In the genomic region with DNA sequence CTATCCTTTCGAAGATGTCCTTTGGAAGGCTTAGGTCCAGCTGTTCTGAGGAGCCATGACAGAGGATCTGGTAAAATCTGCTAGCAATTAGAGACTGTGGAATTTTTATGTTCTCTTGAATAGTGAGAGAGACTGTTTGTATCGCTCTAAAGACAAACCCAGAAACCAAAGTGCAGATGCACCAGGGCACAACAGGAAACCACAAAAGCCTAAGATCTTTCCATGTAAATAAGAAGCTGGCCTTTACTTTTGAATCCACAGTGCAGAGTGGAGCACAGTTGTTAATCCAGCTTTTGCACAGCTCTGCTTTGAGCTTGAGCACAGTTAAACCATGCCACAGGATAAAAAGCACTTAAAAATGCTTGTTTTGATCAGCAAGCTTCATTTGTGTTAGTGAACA, we compare ENCODE assay signal across 32 mouse cellular contexts.
DNase-seq lines count a peak whose midpoint lies in the region; ATAC-seq lines count a peak whose summit lies in the region.
"Had no signal": no experiment of that assay in that cellular context is flagged by ENCODE, and none has a peak within 500 bp of the region (broad histone marks: within the 10 kb centered on the region; RNA-seq: fewer than 3 reads in every experiment).

No protein-coding gene starts in this region.

- no peak overlapping the region for H3K4me3 ChIP-seq in limb, embryonic 10.5 days
- H3K4me3 ChIP-seq in hindbrain, embryonic 16.5 days (ENCODE audit: low read length) = no peak overlapping the region
- H3K4me3 ChIP-seq: embryonic facial prominence, embryonic 13.5 days; forebrain, embryonic 13.5 days; heart, embryonic 15.5 days; intestine, embryonic 15.5 days; liver, embryonic 15.5 days; lung, embryonic 15.5 days; megakaryocyte, embryonic 14.5 days; midbrain, embryonic 12.5 days; myocyte; neural tube, embryonic 13.5 days had no signal

- no peak overlapping the region for H3K4me2 ChIP-seq in hindbrain, embryonic 16.5 days (ENCODE audit: low read length)
- H3K4me2 ChIP-seq: embryonic facial prominence, embryonic 13.5 days; forebrain, embryonic 13.5 days; heart, embryonic 15.5 days; intestine, embryonic 15.5 days; liver, embryonic 15.5 days; lung, embryonic 15.5 days; midbrain, embryonic 12.5 days; neural tube, embryonic 13.5 days had no signal

- peak; percentile 56 for ATAC-seq in common myeloid progenitor, adult 5-6 weeks (replicated peaks; ENCODE audit: low read depth, poor library complexity, severe bottlenecking)
- no peak for ATAC-seq in hindbrain, embryonic 16.5 days
- ATAC-seq: activated CD4-positive, CD25-positive, alpha-beta regulatory T cell, adult 4 months; forebrain, embryonic 13.5 days; hindbrain, postnatal 0 days; intestine, embryonic 15.5 days had no signal

- 33% methylated on average over 2 of the region's 2 CpGs for WGBS in limb, embryonic 10.5 days
- 86% methylated on average over 2 of the region's 2 CpGs for WGBS in hindbrain, embryonic 16.5 days

- peaks cover 22% of the 10 kb centered on the region for H3K4me1 ChIP-seq in limb, embryonic 10.5 days
- no peaks in the 10 kb centered on the region for H3K4me1 ChIP-seq in hindbrain, embryonic 16.5 days (ENCODE audit: control insufficient read depth, insufficient read depth, low read depth, low read length)
- H3K4me1 ChIP-seq: forebrain, embryonic 13.5 days; intestine, embryonic 15.5 days; liver, embryonic 15.5 days; lung, embryonic 15.5 days; neural tube, embryonic 13.5 days had no signal

- no peaks in the 10 kb centered on the region for H3K9me3 ChIP-seq in limb, embryonic 10.5 days (replicated peaks)
- no peaks in the 10 kb centered on the region for H3K9me3 ChIP-seq in hindbrain, embryonic 16.5 days (ENCODE audit: control insufficient read depth, low read length)
- H3K9me3 ChIP-seq: embryonic facial prominence, embryonic 13.5 days; forebrain, embryonic 13.5 days; heart, embryonic 15.5 days; intestine, embryonic 15.5 days; liver, embryonic 15.5 days; lung, embryonic 15.5 days; megakaryocyte, embryonic 14.5 days; midbrain, embryonic 12.5 days; neural tube, embryonic 13.5 days had no signal

- H3K9ac ChIP-seq in hindbrain, embryonic 16.5 days (ENCODE audit: low read depth, low read length) = no peak overlapping the region
- H3K9ac ChIP-seq: embryonic facial prominence, embryonic 13.5 days; forebrain, embryonic 13.5 days; heart, embryonic 15.5 days; intestine, embryonic 15.5 days; liver, embryonic 15.5 days; lung, embryonic 15.5 days; midbrain, embryonic 12.5 days; neural tube, embryonic 13.5 days had no signal

- peak; percentile 11 for DNase-seq in 416B (ENCODE audit: low read depth)
- DNase-seq in limb, embryonic 10.5 days (ENCODE audit: low spot score) = no peak
- DNase-seq in naive thymus-derived CD4-positive, alpha-beta T cell, adult 2 months (ENCODE audit: low read depth) = peak; percentile 9
- no peak for DNase-seq in gastrocnemius, postnatal 4 days (ENCODE audit: low spot score in 2 of 2)
- no peak for DNase-seq in gastrocnemius, postnatal 10 days
- DNase-seq: adrenal gland, adult 2 months; B cell, adult 2 months; cerebellum, adult 8-10 months; cerebellum, postnatal 25 days; gastrocnemius, postnatal 36 days; kidney, adult 2 months; layer of hippocampus, postnatal 36 days; left cerebral cortex, postnatal 4 days; right cerebral cortex, postnatal 14 days; spleen, adult 18-20 months; thymus, postnatal 36 days had no signal

- no peaks in the 10 kb centered on the region for H3K27me3 ChIP-seq in limb, embryonic 10.5 days (ENCODE audit: low read depth, poor library complexity, severe bottlenecking)
- no peaks in the 10 kb centered on the region for H3K27me3 ChIP-seq in hindbrain, embryonic 16.5 days (replicated peaks; ENCODE audit: control insufficient read depth, insufficient read depth, low read length)
- H3K27me3 ChIP-seq: CH12.LX; embryonic facial prominence, embryonic 13.5 days; forebrain, embryonic 13.5 days; heart, embryonic 15.5 days; intestine, embryonic 15.5 days; liver, embryonic 15.5 days; lung, embryonic 15.5 days; megakaryocyte, embryonic 14.5 days; neural tube, embryonic 13.5 days had no signal

- peak overlapping the region; percentile 47 for H3K27ac ChIP-seq in limb, embryonic 10.5 days
- no peak overlapping the region for H3K27ac ChIP-seq in hindbrain, embryonic 16.5 days (ENCODE audit: low read depth, low read length)
- H3K27ac ChIP-seq: forebrain, embryonic 13.5 days; heart, embryonic 15.5 days; hindbrain, postnatal 0 days; intestine, embryonic 15.5 days; kidney, postnatal 0 days; liver, embryonic 15.5 days; lung, embryonic 15.5 days; midbrain, embryonic 12.5 days; neural tube, embryonic 13.5 days had no signal

- H3K36me3 ChIP-seq in limb, embryonic 10.5 days = no peaks in the 10 kb centered on the region
- no peaks in the 10 kb centered on the region for H3K36me3 ChIP-seq in hindbrain, embryonic 16.5 days (ENCODE audit: control insufficient read depth, insufficient read depth, low read length)
- H3K36me3 ChIP-seq: embryonic facial prominence, embryonic 13.5 days; heart, embryonic 15.5 days; intestine, embryonic 15.5 days; liver, embryonic 15.5 days; lung, embryonic 15.5 days; midbrain, embryonic 12.5 days; neural tube, embryonic 13.5 days had no signal

Comparison
In these comparisons a context has a peak if more than half of its experiments do, and no peak if none do; other contexts are left out.
1. DNase-seq: peak in 416B (single experiment) and naive thymus-derived CD4-positive, alpha-beta T cell, adult 2 months (single experiment); none in limb, embryonic 10.5 days (single experiment), gastrocnemius, postnatal 4 days (0 of 2) and gastrocnemius, postnatal 10 days (single experiment).